Mouse (Mus musculus) stomach, embryonic 15.5 days (tissue): ENCODE measurements around the gene Foxc2. TPM values are rescaled to one million over a fixed set of nuclear protein-coding genes. Genes with fewer than 3 reads are reported as not detected.
A peak's percentile ranks its signal among the peaks of the same experiment; 100 is the strongest.

Experiments used
- ATAC-seq: fragments of 200-750 bp; cut with Nextera tagmentation; 2 replicates; pipeline ENCODE4 v1.8.0; 2017; ENCODE audit warnings: low read depth, moderate number of reproducible peaks, moderate TSS enrichment; ENCODE audit not compliant: insufficient read depth, low FRiP score
- H3K27ac ChIP-seq: fragments of 300-500 bp; sonication (generic); 2 replicates; pipeline ENCODE4 v1.5.1; 2015; ENCODE audit warnings: mild to moderate bottlenecking, inconsistent platforms
- H3K27me3 ChIP-seq: fragments of 300-500 bp; sonication (generic); replicated peaks from 2 replicates; pipeline ENCODE4 v1.6.1; 2015; ENCODE audit warnings: inconsistent platforms
- H3K36me3 ChIP-seq: fragments of 300-500 bp; sonication (generic); 2 replicates; pipeline ENCODE4 v1.6.1; 2015; ENCODE audit warnings: inconsistent platforms
- H3K4me1 ChIP-seq: fragments of 300-500 bp; sonication (generic); 2 replicates; pipeline ENCODE4 v1.6.1; 2015; ENCODE audit warnings: inconsistent platforms
- H3K4me2 ChIP-seq: fragments of 300-500 bp; sonication (generic); 2 replicates; pipeline ENCODE4 v1.6.1; 2015; ENCODE audit warnings: mild to moderate bottlenecking, inconsistent platforms
- H3K4me3 ChIP-seq: fragments of 300-500 bp; sonication (generic); replicated peaks from 2 replicates; pipeline ENCODE4 v1.5.1; 2015; ENCODE audit warnings: inconsistent platforms
- H3K9ac ChIP-seq: fragments of 300-500 bp; sonication (generic); 2 replicates; pipeline ENCODE4 v1.6.1; 2015; ENCODE audit warnings: inconsistent platforms
- H3K9me3 ChIP-seq: fragments of 300-500 bp; sonication (generic); 2 replicates; pipeline ENCODE4 v1.6.1; 2016; ENCODE audit warnings: inconsistent platforms
- WGBS: fragments of 180-500 bp; shearing (Covaris S2); methylation state at CpG from one replicate; pipeline ENCODE4 v1.1.7; 2015; 5-methylcytosine and 5-hydroxymethylcytosine counted together
- polyA plus RNA-seq: library from polyadenylated mRNA; unstranded; fragments of >200 nt; fragmentation: Nextera tagmentation; extraction: Ambion mirVana; gene quantifications from 2 replicates; pipeline ENCODE4 v1.2.1, GENCODE M21; 2015

Foxc2 gene
- polyA plus RNA-seq, 1 experiment from 2014 or later, result 0.90 TPM

DNA sequence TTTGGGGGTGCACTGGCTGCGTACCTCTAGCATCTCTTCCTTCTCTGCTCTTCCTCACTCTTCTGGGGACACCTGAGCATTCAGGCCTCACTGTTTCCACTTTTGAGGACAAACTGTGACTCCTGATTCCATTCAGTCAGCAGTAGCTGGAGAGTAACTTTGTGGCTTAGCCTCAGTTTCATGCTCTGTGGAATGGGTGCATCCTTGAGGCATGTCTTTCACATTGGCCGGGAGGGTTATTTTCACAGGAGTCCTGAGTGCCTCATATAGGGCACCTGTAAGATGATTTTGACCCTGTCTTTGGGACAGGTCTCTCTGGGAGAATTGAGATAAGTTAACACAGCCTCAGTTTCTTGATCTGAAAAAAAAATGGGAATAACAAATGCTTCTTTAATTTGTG, 7.1 kb downstream of the Foxc2 start:
- Histone ChIP-seq H3K9ac (no peak overlapping the region), H3K9me3 (no peaks in the 10 kb centered on the region), H3K27me3 (peaks cover 92% of the 10 kb centered on the region), H3K4me3 (no peak overlapping the region), H3K36me3 (no peaks in the 10 kb centered on the region), H3K4me2 (no peak overlapping the region), H3K27ac (no peak overlapping the region), H3K4me1 (peaks cover 9% of the 10 kb centered on the region)
- 67% methylated on average over 2 of the region's 2 CpGs for WGBS
- ATAC-seq, result no peak

DNA sequence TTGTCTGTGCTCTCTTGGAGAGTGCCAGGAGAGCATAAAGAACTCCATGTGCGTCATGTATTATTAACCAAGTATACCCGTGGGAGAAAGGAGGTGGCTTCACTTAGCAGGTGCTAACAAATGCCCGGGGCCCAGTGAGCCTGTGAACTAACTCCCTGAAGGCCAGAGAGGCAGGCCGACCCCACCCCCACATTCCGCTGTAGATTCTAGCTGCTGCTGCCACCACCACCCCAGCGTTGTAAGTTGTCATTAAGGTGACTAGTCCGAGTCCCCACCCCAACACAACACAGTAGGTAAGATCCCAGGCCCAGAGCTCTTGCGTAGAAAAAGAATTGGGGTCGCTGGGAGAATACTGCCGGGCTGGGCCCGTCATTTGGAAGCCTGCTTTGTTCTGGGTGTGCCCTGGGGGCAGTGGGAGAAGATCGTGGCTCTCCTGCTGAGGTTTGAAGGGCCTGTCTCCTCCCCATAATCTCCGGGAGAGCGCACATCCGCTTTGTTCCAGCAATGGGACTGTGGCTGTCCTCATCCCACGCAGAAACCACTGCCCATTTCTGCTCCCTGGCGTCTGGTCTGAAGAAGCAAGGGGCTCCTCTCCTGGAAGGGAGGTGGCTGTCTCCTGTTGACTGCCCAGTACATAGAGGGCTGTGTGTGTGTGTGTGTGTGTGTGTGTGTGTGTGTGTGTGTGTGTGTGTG, 8.7 kb downstream of the Foxc2 start:
- Histone ChIP-seq H3K4me1 (peaks cover 16% of the 10 kb centered on the region), H3K4me2 (peak overlapping the region; percentile 83), H3K36me3 (no peaks in the 10 kb centered on the region), H3K9me3 (no peaks in the 10 kb centered on the region), H3K27me3 (peaks cover 94% of the 10 kb centered on the region), H3K4me3 (peak overlapping the region; percentile 44), H3K27ac (no peak overlapping the region), H3K9ac (no peak overlapping the region)
- ATAC-seq, result no peak; the same call in 1 of the 2 replicates
- 11% methylated on average over 17 of the region's 17 CpGs for WGBS

DNA sequence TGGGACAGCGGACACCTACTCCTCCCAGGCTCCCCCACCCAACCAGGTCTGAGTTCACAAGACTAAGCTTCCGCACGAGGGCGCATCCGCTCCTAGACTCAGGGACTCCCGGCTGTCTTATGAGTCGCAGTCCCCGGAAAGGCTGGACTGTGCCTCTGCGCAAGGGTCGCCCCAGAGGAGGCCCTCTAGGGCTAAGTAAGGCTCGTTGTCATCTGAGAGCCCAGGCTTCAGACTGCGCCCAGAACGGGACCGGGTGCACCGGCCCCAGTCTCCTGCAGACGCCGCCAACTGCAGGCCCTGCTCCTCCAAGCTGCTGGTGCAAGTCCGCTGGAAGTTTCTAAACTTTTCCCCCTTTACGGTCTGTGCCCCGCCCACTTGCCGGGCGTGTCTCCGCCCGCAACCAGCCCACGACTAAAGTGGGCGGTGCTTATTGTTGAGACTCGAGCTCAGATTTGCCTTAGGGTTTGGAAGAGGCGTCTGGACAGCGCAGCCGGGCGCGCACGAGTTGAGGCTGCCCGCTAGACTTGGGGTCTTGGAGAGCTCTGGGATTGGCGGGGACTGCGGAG, 9.4 kb downstream of the Foxc2 start:
- Histone ChIP-seq H3K27ac (peak overlapping the region; percentile 67; the same call in 1 of the 2 replicates), H3K4me1 (peaks cover 16% of the 10 kb centered on the region), H3K9me3 (no peaks in the 10 kb centered on the region), H3K4me3 (peak overlapping the region; percentile 44), H3K27me3 (peaks cover 93% of the 10 kb centered on the region), H3K9ac (no peak overlapping the region), H3K4me2 (peak overlapping the region; percentile 83), H3K36me3 (no peaks in the 10 kb centered on the region)
- ATAC-seq, result peak; percentile 74
- WGBS, result under 1% methylated on average over 35 of the region's 36 CpGs

- Histone ChIP-seq H3K36me3 (no peaks in the 10 kb centered on the region), H3K9ac (no peak overlapping the region), H3K4me2 (peak overlapping the region; percentile 83), H3K4me1 (peaks cover 16% of the 10 kb centered on the region), H3K9me3 (no peaks in the 10 kb centered on the region), H3K4me3 (peak overlapping the region; percentile 44), H3K27ac (0 out of 2 replicates have a peak overlapping the region, but pooled peaks have one; percentile 54), H3K27me3 (peaks cover 86% of the 10 kb centered on the region)
- 13% methylated on average over 6 of the region's 6 CpGs for WGBS
- ATAC-seq, result no peak
These were observed 10.2 kb downstream of the Foxc2 start for GRCm38 (mm10) chr8:121126191-121126590.

GRCm38 (mm10) chr8:121126694-121127093, 10.7 kb downstream of the Foxc2 start:
- Histone ChIP-seq H3K4me2 (peak overlapping the region; percentile 83; the same call in 1 of the 2 replicates), H3K4me1 (peaks cover 16% of the 10 kb centered on the region), H3K4me3 (peak overlapping the region; percentile 44; the same call in 1 of the 2 replicates), H3K9ac (no peak overlapping the region), H3K27ac (0 out of 2 replicates have a peak overlapping the region, but pooled peaks have one; percentile 31), H3K27me3 (peaks cover 81% of the 10 kb centered on the region), H3K9me3 (no peaks in the 10 kb centered on the region), H3K36me3 (no peaks in the 10 kb centered on the region)
- 14% methylated on average over 6 of the region's 6 CpGs for WGBS
- ATAC-seq, result no peak

GRCm38 (mm10) chr8:121127291-121127701, 11.3 kb downstream of the Foxc2 start:
- H3K4me3 ChIP-seq, result no peak overlapping the region; the same call in 1 of the 2 replicates
- 0 out of 2 replicates have a peak overlapping the region, but pooled peaks have one; percentile 5 for H3K4me2 ChIP-seq
- peaks cover 75% of the 10 kb centered on the region for H3K27me3 ChIP-seq
- ATAC-seq, result no peak
- no peaks in the 10 kb centered on the region for H3K36me3 ChIP-seq
- WGBS, result 9% methylated on average over 11 of the region's 11 CpGs
- H3K9me3 ChIP-seq, result no peaks in the 10 kb centered on the region
- peaks cover 16% of the 10 kb centered on the region for H3K4me1 ChIP-seq
- H3K9ac ChIP-seq, result no peak overlapping the region
- peak overlapping the region; percentile 31; the same call in 1 of the 2 replicates for H3K27ac ChIP-seq

- peak within 1 kb of the TSS; percentile 42 for H3K4me3 ChIP-seq
- peak within 1 kb of the TSS; percentile 31; the same call in 1 of the 2 replicates for H3K9ac ChIP-seq
- H3K27me3 ChIP-seq, result peaks cover 69% of the 10 kb centered on the region
- peak within 1 kb of the TSS; percentile 86 for H3K27ac ChIP-seq
- ATAC-seq, result no peak
- 3% methylated on average over 43 of the region's 43 CpGs for WGBS
- H3K4me1 ChIP-seq, result peaks cover 16% of the 10 kb centered on the region
- H3K36me3 ChIP-seq, result no peaks in the 10 kb centered on the region
- no peaks in the 10 kb centered on the region for H3K9me3 ChIP-seq
- H3K4me2 ChIP-seq, result peak within 1 kb of the TSS; percentile 50
These were observed 11.9 kb downstream of the Foxc2 start, which contains the start of gene Foxl1 for GRCm38 (mm10) chr8:121127756-121128375. Foxl1 (plus strand) TSS chr8:121127940.

DNA sequence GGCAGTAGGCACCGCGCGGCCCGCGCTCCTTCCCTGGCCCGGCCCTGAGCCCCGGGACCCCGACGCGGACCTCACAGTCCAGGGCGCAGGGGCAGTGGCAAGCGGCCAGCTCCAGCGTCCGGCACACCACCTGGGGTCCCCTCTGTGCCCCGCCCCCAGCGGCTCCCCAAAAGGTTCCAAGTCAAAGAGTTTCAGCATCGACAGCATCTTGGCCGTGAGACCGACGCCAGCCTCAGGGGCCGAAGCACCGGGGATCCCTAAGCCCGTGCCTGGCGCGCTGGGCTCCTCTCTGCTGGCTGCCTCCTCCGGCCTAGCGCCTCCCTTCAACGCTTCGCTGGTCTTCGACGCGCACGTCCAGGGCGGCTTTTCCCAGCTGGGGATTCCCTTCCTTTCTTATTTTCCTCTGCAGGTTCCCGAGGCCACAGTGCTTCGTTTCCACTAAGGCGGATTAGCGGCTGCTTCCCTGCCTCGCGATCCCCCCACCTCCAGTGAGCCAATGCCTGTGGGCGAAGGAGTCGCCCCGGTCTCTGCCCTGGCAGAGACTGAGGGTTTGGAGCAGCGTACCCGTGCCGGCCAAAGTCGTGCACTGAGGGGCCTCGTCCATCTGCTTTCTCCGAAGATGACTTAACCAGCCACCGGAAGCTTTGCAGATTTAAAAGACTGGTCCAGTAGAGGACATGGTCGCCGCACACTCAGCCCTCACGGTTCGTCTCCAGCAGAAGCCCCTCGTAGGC, 12.7 kb downstream of the Foxc2 start:
- H3K27me3 ChIP-seq, result peaks cover 61% of the 10 kb centered on the region
- ATAC-seq, result no peak
- H3K36me3 ChIP-seq, result no peaks in the 10 kb centered on the region
- peak overlapping the region; percentile 42 for H3K4me3 ChIP-seq
- peak overlapping the region; percentile 50 for H3K4me2 ChIP-seq
- H3K9ac ChIP-seq, result peak overlapping the region; percentile 31; the same call in 1 of the 2 replicates
- 6% methylated on average over 55 of the region's 55 CpGs for WGBS
- H3K27ac ChIP-seq, result peak overlapping the region; percentile 86
- no peaks in the 10 kb centered on the region for H3K9me3 ChIP-seq
- H3K4me1 ChIP-seq, result peaks cover 16% of the 10 kb centered on the region

GRCm38 (mm10) chr8:121129265-121129940, 13.4 kb downstream of the Foxc2 start:
- 32% methylated on average over 16 of the region's 16 CpGs for WGBS
- H3K9me3 ChIP-seq, result no peaks in the 10 kb centered on the region
- H3K27me3 ChIP-seq, result peaks cover 55% of the 10 kb centered on the region
- no peaks in the 10 kb centered on the region for H3K36me3 ChIP-seq
- no peak overlapping the region for H3K27ac ChIP-seq
- H3K4me3 ChIP-seq, result peak overlapping the region; percentile 42
- H3K4me1 ChIP-seq, result peaks cover 16% of the 10 kb centered on the region
- ATAC-seq, result no peak
- H3K4me2 ChIP-seq, result peak overlapping the region; percentile 50
- no peak overlapping the region for H3K9ac ChIP-seq

- WGBS, result 38% methylated on average over 5 of the region's 5 CpGs
- Histone ChIP-seq H3K9ac (no peak overlapping the region), H3K9me3 (no peaks in the 10 kb centered on the region), H3K4me1 (peaks cover 14% of the 10 kb centered on the region), H3K4me3 (peak overlapping the region; percentile 14), H3K36me3 (no peaks in the 10 kb centered on the region), H3K4me2 (peak overlapping the region; percentile 50), H3K27me3 (peaks cover 46% of the 10 kb centered on the region), H3K27ac (no peak overlapping the region)
- ATAC-seq, result no peak
These were observed 14.6 kb downstream of the Foxc2 start for GRCm38 (mm10) chr8:121130522-121130921.

DNA sequence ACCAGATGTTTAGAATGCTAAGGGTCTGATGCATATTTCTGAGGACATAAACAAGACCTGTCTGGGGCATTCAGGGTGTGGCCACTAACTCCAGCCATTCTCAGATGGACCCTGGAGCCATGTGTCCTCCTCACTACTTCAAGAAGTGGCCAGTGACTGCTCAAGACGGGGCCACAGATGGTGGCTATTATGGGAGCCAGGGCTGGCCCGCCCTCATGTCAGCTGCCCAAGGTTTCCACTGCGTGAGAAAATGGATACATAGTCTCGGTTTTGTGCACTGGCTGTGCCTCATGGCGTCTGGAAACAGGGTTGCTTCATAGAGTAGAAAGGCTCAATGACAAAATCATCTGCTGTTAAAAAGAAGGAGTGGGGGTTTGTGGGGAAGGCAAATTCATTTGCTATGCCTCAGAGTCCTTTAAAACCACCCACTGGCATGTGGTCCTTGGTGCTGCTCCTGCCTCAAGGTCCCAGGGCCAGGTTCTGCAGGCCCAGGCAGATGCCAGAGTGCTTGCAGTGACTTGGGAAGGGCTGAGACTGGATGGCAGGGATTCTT, 17.1 kb downstream of the Foxc2 start:
- no peak overlapping the region for H3K4me2 ChIP-seq
- no peaks in the 10 kb centered on the region for H3K36me3 ChIP-seq
- peaks cover 23% of the 10 kb centered on the region for H3K27me3 ChIP-seq
- peaks cover 10% of the 10 kb centered on the region for H3K4me1 ChIP-seq
- H3K9ac ChIP-seq, result no peak overlapping the region
- no peak overlapping the region for H3K4me3 ChIP-seq
- no peaks in the 10 kb centered on the region for H3K9me3 ChIP-seq
- H3K27ac ChIP-seq, result no peak overlapping the region
- no peak for ATAC-seq
- WGBS, result 80% methylated on average over 5 of the region's 5 CpGs
